Mouse (Mus musculus) kidney, postnatal 4 days (tissue): ENCODE results near the gene Lgals4.

Experiments used
- DNase-seq, 2 experiments: peaks; one replicate each; pipeline ENCODE4 v3.0.0; 2021; ENCODE audit warnings: mixed read lengths in 2 of 2

The Lgals4 gene

GRCm38 (mm10) chr7:28833723-28834347 lies at the start of gene Lgals4:
TSS of gene Lgals4 (plus strand) at chr7:28833854.
- DNase-seq = no peak

DNA sequence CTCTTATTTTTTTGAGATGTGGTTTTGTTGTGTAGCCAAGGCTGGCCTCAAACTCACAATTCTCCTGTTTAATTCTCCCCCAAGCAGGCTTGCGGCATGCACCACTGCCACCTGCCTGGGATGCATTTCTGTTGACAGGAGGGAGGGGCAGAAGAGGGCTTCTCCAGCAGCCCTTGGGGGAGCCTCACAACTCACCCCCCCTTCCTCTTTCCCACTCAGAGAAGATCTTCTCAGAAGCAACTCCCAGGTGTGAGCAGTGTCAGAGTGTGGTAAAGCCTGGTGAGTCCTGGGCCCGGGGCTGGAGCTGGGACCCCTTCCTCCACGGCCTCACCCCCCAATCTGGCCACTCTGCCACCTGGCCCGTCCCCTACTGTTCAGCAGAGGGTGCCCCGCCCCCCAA lies 48.5 kb upstream of the Lgals4 start:
- no peak for DNase-seq

DNA sequence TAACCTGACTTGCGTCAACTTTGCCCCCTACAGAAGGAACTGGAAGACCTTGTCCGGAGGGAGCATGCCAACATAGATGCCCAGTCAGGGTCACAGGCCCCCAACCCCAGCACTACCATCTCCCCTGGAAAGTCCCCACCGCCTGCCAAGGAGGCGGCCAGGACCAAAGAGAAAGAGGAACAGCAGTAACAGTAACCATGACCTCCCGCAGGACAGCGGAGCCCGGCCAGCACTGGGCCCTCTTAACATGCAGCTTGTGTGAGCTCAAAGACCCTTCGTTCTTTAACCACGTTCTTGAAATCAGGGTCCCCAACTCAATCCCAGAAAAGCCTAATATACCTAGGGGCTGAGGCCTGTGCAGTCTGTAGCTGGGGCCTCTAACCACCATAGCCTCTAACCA lies 45.8 kb upstream of the Lgals4 start:
- DNase-seq = no peak

- DNase-seq = no peak
Measured at GRCm38 (mm10) chr7:28788307-28789195, 45.1 kb upstream of the Lgals4 start, which contains the start of gene Rinl. TSS of gene Rinl (plus strand) at chr7:28788969.

- no peak for DNase-seq
Measured at GRCm38 (mm10) chr7:28789235-28789634, 44.4 kb upstream of the Lgals4 start.

GRCm38 (mm10) chr7:28790066-28790806 lies 43.4 kb upstream of the Lgals4 start:
- peak; percentile 56 to 71 for DNase-seq

GRCm38 (mm10) chr7:28791706-28792105 lies 41.9 kb upstream of the Lgals4 start:
- no peak for DNase-seq

DNA sequence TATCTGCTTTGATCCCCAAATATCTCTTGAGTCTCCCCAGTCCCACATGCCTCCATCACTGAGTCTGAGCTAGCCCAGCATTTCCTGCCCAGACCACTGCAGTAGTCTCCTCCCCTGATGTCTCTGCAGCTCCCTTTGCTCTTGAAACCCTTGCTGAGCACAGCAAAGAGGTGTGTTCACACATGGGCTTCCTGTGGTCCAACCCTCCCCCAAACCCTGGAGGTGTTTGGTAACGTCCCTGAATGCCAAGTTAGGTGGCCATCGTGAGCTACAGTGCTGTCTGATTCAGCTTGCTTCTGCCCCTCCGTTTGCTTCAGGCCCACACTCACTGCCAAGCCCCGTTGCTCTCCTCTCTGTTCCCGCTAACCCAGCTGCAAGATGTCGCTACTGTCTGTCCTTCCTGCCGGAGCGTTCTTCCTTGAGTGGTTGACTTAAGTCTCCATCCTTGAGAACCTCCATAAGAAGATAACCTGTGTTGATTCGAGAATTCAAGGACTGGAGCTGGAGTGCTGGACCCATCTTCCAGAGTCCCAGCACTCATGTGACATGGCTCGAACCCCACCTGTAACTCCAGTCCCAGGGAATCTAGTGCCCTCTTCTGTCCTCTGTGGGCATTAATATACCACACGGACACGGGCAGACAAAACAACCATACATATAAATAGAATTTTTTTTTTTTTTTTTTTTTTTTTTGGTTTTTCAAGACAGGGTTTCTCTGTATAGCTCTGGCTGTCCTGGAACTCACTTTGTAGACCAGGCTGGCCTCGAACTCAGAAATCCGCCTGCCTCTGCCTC lies 41.1 kb upstream of the Lgals4 start:
- DNase-seq = no peak

DNA sequence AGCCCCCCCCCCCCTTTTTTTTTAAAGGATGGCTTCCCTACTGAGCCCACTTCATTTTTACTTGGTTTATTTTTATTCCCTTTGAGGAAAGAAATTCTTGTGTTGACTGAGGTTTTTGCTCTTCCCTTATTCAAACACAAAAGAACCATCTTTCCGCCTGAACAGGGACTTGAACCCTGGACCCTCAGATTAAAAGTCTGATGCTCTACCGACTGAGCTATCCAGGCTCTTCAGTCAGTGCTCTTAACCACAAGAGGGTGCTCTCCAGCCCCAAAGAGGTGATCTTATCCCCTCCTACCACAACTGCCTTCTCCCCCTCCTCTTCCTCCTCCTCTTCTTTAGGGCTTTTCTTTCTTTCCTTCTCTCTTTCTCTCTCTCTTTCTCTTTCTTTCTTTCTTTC lies 39.8 kb upstream of the Lgals4 start:
- DNase-seq = peak in 1 of 2 experiments; percentile 51

GRCm38 (mm10) chr7:28794496-28794895 lies 39.2 kb upstream of the Lgals4 start:
- DNase-seq = no peak

DNA sequence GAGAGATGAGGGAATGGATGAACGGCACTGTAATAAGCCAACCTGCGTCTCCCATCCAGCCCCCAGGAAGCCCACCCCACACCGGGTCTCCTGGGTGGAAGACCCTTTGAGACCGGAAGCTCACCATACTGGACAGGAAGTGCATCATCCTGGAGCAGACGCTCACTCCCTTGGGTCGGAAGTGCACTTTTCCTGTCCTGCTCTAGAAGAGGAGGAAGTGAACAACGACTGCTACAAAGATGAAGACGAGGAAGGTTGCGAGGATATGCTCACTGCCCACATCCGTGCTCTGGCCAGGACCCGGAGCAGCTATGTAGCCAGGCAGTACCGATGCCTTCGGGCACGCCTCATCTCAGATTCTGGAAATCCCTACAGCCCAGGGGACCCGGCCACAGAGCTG lies 37.8 kb upstream of the Lgals4 start:
- DNase-seq = peak in 1 of 2 experiments; percentile 28

GRCm38 (mm10) chr7:28796562-28796975 lies 37.1 kb upstream of the Lgals4 start:
- peak; percentile 88 to 92 for DNase-seq

- DNase-seq = no peak
Measured at GRCm38 (mm10) chr7:28799994-28800393, 33.7 kb upstream of the Lgals4 start.

- no peak for DNase-seq
Measured at GRCm38 (mm10) chr7:28801451-28801850, 32.2 kb upstream of the Lgals4 start.

- peak; percentile 66 to 81 for DNase-seq
Measured at GRCm38 (mm10) chr7:28801901-28802670, 31.6 kb upstream of the Lgals4 start.

- peak; percentile 74 to 86 for DNase-seq
Measured at GRCm38 (mm10) chr7:28802846-28803588, 30.6 kb upstream of the Lgals4 start.

- DNase-seq = no peak
Measured at GRCm38 (mm10) chr7:28803756-28804155, 29.9 kb upstream of the Lgals4 start.

GRCm38 (mm10) chr7:28806869-28807268 lies 26.8 kb upstream of the Lgals4 start:
- DNase-seq = peak; percentile 44 to 61

GRCm38 (mm10) chr7:28807641-28808220 lies 25.9 kb upstream of the Lgals4 start:
- DNase-seq = peak; percentile 39 to 48

- peak; percentile 34 to 88 for DNase-seq
Measured at GRCm38 (mm10) chr7:28808221-28808941, 25.3 kb upstream of the Lgals4 start, which contains the start of gene Hnrnpl. TSS of gene Hnrnpl (plus strand) at chr7:28808541.
